Mouse (Mus musculus) ZHBTc4 (cell line): ENCODE measurements around the gene Angel2.
A peak's percentile ranks its signal among the peaks of the same experiment; 100 is the strongest.
"Not testable (repeated sequence)": the region's sequence is repeated elsewhere in the genome, so short reads cannot be mapped to it uniquely, and the experiment has no call there.

Experiments
- DNase-seq: peaks from one replicate; pipeline ENCODE4 v3.0.0-alpha.2; 2011; ENCODE audit warnings: low read depth, low spot score

Angel2 gene

GRCm38 (mm10) chr1:190924812-190925211 lies at the start of gene Angel2:
Gene Angel2 (plus strand): TSS chr1:190925112.
- DNase-seq: not testable (repeated sequence)

GRCm38 (mm10) chr1:190875751-190876150 lies 49.2 kb upstream of the Angel2 start:
- DNase-seq: no peak

- no peak for DNase-seq
Measured at GRCm38 (mm10) chr1:190880638-190881037, 44.3 kb upstream of the Angel2 start.

GRCm38 (mm10) chr1:190881422-190881821 lies 43.5 kb upstream of the Angel2 start:
- DNase-seq: peak; percentile 79

GRCm38 (mm10) chr1:190886014-190886413 lies 38.9 kb upstream of the Angel2 start:
- DNase-seq: no peak

GRCm38 (mm10) chr1:190888031-190888430 lies 36.9 kb upstream of the Angel2 start:
- no peak for DNase-seq

- no peak for DNase-seq
Measured at GRCm38 (mm10) chr1:190888646-190889045, 36.3 kb upstream of the Angel2 start.

- DNase-seq: no peak
Measured at GRCm38 (mm10) chr1:190893559-190894167, 31.2 kb upstream of the Angel2 start.

GRCm38 (mm10) chr1:190898186-190898585 lies 26.7 kb upstream of the Angel2 start:
- DNase-seq: no peak

GRCm38 (mm10) chr1:190898899-190899575 lies 25.9 kb upstream of the Angel2 start:
- DNase-seq: no peak

- no peak for DNase-seq
Measured at GRCm38 (mm10) chr1:190901082-190901481, 23.8 kb upstream of the Angel2 start.

GRCm38 (mm10) chr1:190904136-190904535 lies 20.8 kb upstream of the Angel2 start:
- no peak for DNase-seq

GRCm38 (mm10) chr1:190904714-190905113 lies 20.2 kb upstream of the Angel2 start:
- no peak for DNase-seq

- DNase-seq: no peak
Measured at GRCm38 (mm10) chr1:190910836-190911235, 14.1 kb upstream of the Angel2 start.

- peak; percentile 91 for DNase-seq
Measured at GRCm38 (mm10) chr1:190911415-190912123, 13.3 kb upstream of the Angel2 start, which contains the start of gene Rps6kc1. Gene Rps6kc1 (minus strand): TSS chr1:190911770.

GRCm38 (mm10) chr1:190912623-190913022 lies 12.3 kb upstream of the Angel2 start:
- DNase-seq: peak; percentile 50

GRCm38 (mm10) chr1:190918938-190919337 lies 6.0 kb upstream of the Angel2 start:
- DNase-seq: no peak

GRCm38 (mm10) chr1:190919725-190920469 lies 5.0 kb upstream of the Angel2 start:
- no peak for DNase-seq

- no peak for DNase-seq
Measured at GRCm38 (mm10) chr1:190927311-190927710, 2.4 kb downstream of the Angel2 start.

GRCm38 (mm10) chr1:190927751-190928369 lies 2.9 kb downstream of the Angel2 start:
- no peak for DNase-seq

- peak; percentile 99 for DNase-seq
Measured at GRCm38 (mm10) chr1:190928370-190929009, 3.6 kb downstream of the Angel2 start.
